Mouse (Mus musculus) spleen, adult 2 months (tissue): ENCODE measurements around the gene Gm36864.

Source experiments
- CTCF ChIP-seq: fragments of 200-500 bp; IDR thresholded peaks from 2 replicates; pipeline ENCODE4 v1.5.1; 2011; ENCODE audit warnings: mild to moderate bottlenecking, inconsistent platforms; ENCODE audit not compliant: insufficient read depth, insufficient read length, insufficient replicate concordance; ENCODE audit errors: extremely low read depth
- POLR2A ChIP-seq: fragments of 200-500 bp; IDR thresholded peaks from 2 replicates; pipeline ENCODE4 v1.6.1; 2011; ENCODE audit warnings: low read depth, low read length, inconsistent platforms

DNA sequence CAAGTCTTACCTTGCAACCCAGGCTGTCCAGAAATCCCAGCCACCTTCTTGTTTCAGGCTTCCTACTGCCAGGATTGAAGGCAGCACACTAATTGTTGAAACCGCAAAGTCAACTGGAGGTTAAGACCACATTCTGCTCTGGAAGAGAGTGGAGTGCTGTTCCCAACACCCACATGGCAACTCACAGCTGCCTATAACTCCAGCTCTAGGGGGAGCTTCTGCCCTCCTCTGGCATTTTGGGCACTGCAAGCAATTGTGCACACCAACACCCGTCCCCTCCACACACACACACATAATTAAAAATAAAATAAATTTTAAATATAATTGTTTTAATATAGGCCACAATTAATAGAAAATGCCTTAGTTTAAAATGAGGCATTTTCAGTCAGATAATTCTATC, 5.2 kb downstream of the Gm36864 start:
- TF ChIP-seq CTCF (no peak), POLR2A (no peak)
